25 mouse cellular contexts compared by ENCODE assay signal in genomic region chr6:138595991-138596698, GRCm38 (mm10). TPM values are rescaled to one million over a fixed set of nuclear protein-coding genes. Genes with fewer than 3 reads are reported as not detected.
DNase-seq lines count a peak whose midpoint lies in the region; ATAC-seq and TF ChIP-seq lines count a peak whose summit lies in the region.
"Had no signal": no experiment of that assay in that cellular context is flagged by ENCODE, and none has a peak within 500 bp of the region (broad histone marks: within the 10 kb centered on the region; RNA-seq: fewer than 3 reads in every experiment).

No protein-coding gene starts in this region.

- no peak overlapping the region for H3K9ac ChIP-seq in kidney, embryonic 15.5 days
- no peak overlapping the region for H3K9ac ChIP-seq in kidney, postnatal 0 days (ENCODE audit: low read depth, low read length)
- no peak overlapping the region for H3K9ac ChIP-seq in lung, embryonic 15.5 days
- H3K9ac ChIP-seq in midbrain, embryonic 13.5 days (replicated peaks): no peak overlapping the region
- H3K9ac ChIP-seq in midbrain, embryonic 15.5 days: no peak overlapping the region
- H3K9ac ChIP-seq: embryonic facial prominence, embryonic 13.5 days; embryonic facial prominence, embryonic 15.5 days; forebrain, embryonic 12.5 days had no signal

- no peak for TF ChIP-seq POLR2A in kidney, adult 2 months (IDR thresholded peaks at IDR 0.05; ENCODE audit: low read depth, low read length)
- TF ChIP-seq POLR2A in lung, adult 2 months (IDR thresholded peaks at IDR 0.05; ENCODE audit: borderline replicate concordance, extremely low read depth, low read depth, low read length): no peak

- DNase-seq in kidney, adult 2 months: no peak
- DNase-seq in kidney, postnatal 0 days (ENCODE audit: low spot score): peak; percentile 50
- DNase-seq in kidney, postnatal 36 days: no peak
- no peak for DNase-seq in lung, adult 2 months
- DNase-seq: adrenal gland, adult 2 months; adrenal gland, postnatal 10 days; adrenal gland, postnatal 25 days; cerebellum, adult 11 months; cerebellum, adult 18-20 months; cerebellum, adult 8-10 months; cerebellum, adult 9-11 months; cerebellum, postnatal 14 days; cerebellum, postnatal 36 days; embryo, embryonic 11 days had no signal

- H3K4me3 ChIP-seq in kidney, embryonic 15.5 days (replicated peaks): no peak overlapping the region
- H3K4me3 ChIP-seq in kidney, adult 2 months (ENCODE audit: insufficient read depth, low read depth, low read length): no peak overlapping the region
- no peak overlapping the region for H3K4me3 ChIP-seq in kidney, postnatal 0 days (replicated peaks; ENCODE audit: low read depth, low read length)
- H3K4me3 ChIP-seq in lung, embryonic 15.5 days: no peak overlapping the region
- no peak overlapping the region for H3K4me3 ChIP-seq in lung, adult 2 months (replicated peaks; ENCODE audit: extremely low read depth, low read depth, low read length)
- no peak overlapping the region for H3K4me3 ChIP-seq in midbrain, embryonic 13.5 days (replicated peaks)
- no peak overlapping the region for H3K4me3 ChIP-seq in midbrain, embryonic 15.5 days
- H3K4me3 ChIP-seq: embryonic facial prominence, embryonic 13.5 days; embryonic facial prominence, embryonic 15.5 days; erythroblast, embryonic 14.5 days; forebrain, embryonic 10.5 days; forebrain, embryonic 12.5 days had no signal

- H3K27ac ChIP-seq in kidney, embryonic 15.5 days: no peak overlapping the region
- no peak overlapping the region for H3K27ac ChIP-seq in kidney, adult 2 months (ENCODE audit: insufficient read depth, low read depth, low read length)
- H3K27ac ChIP-seq in kidney, postnatal 0 days: no peak overlapping the region
- no peak overlapping the region for H3K27ac ChIP-seq in lung, embryonic 15.5 days
- H3K27ac ChIP-seq in midbrain, embryonic 13.5 days: no peak overlapping the region
- no peak overlapping the region for H3K27ac ChIP-seq in midbrain, embryonic 15.5 days
- H3K27ac ChIP-seq: embryonic facial prominence, embryonic 13.5 days; embryonic facial prominence, embryonic 15.5 days; forebrain, embryonic 10.5 days; forebrain, embryonic 12.5 days had no signal

- WGBS in kidney, embryonic 15.5 days: 34% methylated on average over 10 of the region's 10 CpGs
- WGBS in kidney, adult 2 months: 24% methylated on average over 10 of the region's 10 CpGs
- 38% methylated on average over 10 of the region's 10 CpGs for WGBS in kidney, postnatal 0 days
- WGBS in lung, embryonic 15.5 days: 45% methylated on average over 10 of the region's 10 CpGs
- WGBS in lung, adult 2 months: 54% methylated on average over 10 of the region's 10 CpGs
- 76% methylated on average over 10 of the region's 10 CpGs for WGBS in midbrain, embryonic 13.5 days
- WGBS in midbrain, embryonic 15.5 days: 76% methylated on average over 10 of the region's 10 CpGs

- H3K36me3 ChIP-seq in kidney, embryonic 15.5 days: no peaks in the 10 kb centered on the region
- H3K36me3 ChIP-seq in kidney, adult 2 months (ENCODE audit: control insufficient read depth, insufficient read depth, low read length): no peaks in the 10 kb centered on the region
- no peaks in the 10 kb centered on the region for H3K36me3 ChIP-seq in kidney, postnatal 0 days (ENCODE audit: insufficient read depth, low read length)
- no peaks in the 10 kb centered on the region for H3K36me3 ChIP-seq in lung, embryonic 15.5 days
- H3K36me3 ChIP-seq in midbrain, embryonic 13.5 days: no peaks in the 10 kb centered on the region
- no peaks in the 10 kb centered on the region for H3K36me3 ChIP-seq in midbrain, embryonic 15.5 days (replicated peaks)
- H3K36me3 ChIP-seq: embryonic facial prominence, embryonic 13.5 days; embryonic facial prominence, embryonic 15.5 days; forebrain, embryonic 10.5 days; forebrain, embryonic 12.5 days had no signal

- H3K4me1 ChIP-seq in kidney, embryonic 15.5 days: 0 out of 2 replicates have a peak, but pooled peaks cover 2% of the 10 kb centered on the region
- no peaks in the 10 kb centered on the region for H3K4me1 ChIP-seq in kidney, adult 2 months (ENCODE audit: control insufficient read depth, insufficient read depth, low read length)
- no peaks in the 10 kb centered on the region for H3K4me1 ChIP-seq in kidney, postnatal 0 days (replicated peaks; ENCODE audit: insufficient read depth, low read length)
- H3K4me1 ChIP-seq in lung, embryonic 15.5 days: no peaks in the 10 kb centered on the region
- no peaks in the 10 kb centered on the region for H3K4me1 ChIP-seq in lung, adult 2 months (ENCODE audit: control insufficient read depth, insufficient read depth, low read length)
- H3K4me1 ChIP-seq in midbrain, embryonic 13.5 days (replicated peaks): peaks cover 4% of the 10 kb centered on the region
- no peaks in the 10 kb centered on the region for H3K4me1 ChIP-seq in midbrain, embryonic 15.5 days
- H3K4me1 ChIP-seq: embryonic facial prominence, embryonic 13.5 days; embryonic facial prominence, embryonic 15.5 days; forebrain, embryonic 10.5 days; forebrain, embryonic 12.5 days had no signal

- ATAC-seq in kidney, embryonic 15.5 days (replicated peaks; ENCODE audit: low FRiP score): peak; percentile 70; the same call in 1 of the 2 replicates
- no peak for ATAC-seq in kidney, postnatal 0 days (replicated peaks; ENCODE audit: low FRiP score, low read depth)
- ATAC-seq in lung, embryonic 15.5 days (ENCODE audit: borderline replicate concordance, extremely low read depth, low FRiP score, low TSS enrichment): peak; percentile 39; the same call in 1 of the 2 replicates
- ATAC-seq in midbrain, embryonic 13.5 days: peak; percentile 58; the same call in 1 of the 2 replicates
- ATAC-seq in midbrain, embryonic 15.5 days (replicated peaks): no peak
- ATAC-seq: forebrain, embryonic 14.5 days had no signal

- TF ChIP-seq CTCF in kidney, adult 2 months (conservative IDR thresholded peaks at IDR 0.05; ENCODE audit: insufficient read depth, insufficient read length, low read depth, low read length): no peak
- TF ChIP-seq CTCF in kidney, postnatal 0 days (IDR thresholded peaks at IDR 0.05; ENCODE audit: low read depth): no peak
- TF ChIP-seq CTCF in lung, adult 2 months (IDR thresholded peaks at IDR 0.05; ENCODE audit: insufficient read depth, low read length): no peak

- no peaks in the 10 kb centered on the region for H3K9me3 ChIP-seq in kidney, embryonic 15.5 days (replicated peaks)
- H3K9me3 ChIP-seq in kidney, postnatal 0 days (replicated peaks; ENCODE audit: low read length): no peaks in the 10 kb centered on the region
- no peaks in the 10 kb centered on the region for H3K9me3 ChIP-seq in lung, embryonic 15.5 days
- H3K9me3 ChIP-seq in midbrain, embryonic 13.5 days: no peaks in the 10 kb centered on the region
- no peaks in the 10 kb centered on the region for H3K9me3 ChIP-seq in midbrain, embryonic 15.5 days
- H3K9me3 ChIP-seq: embryonic facial prominence, embryonic 13.5 days; embryonic facial prominence, embryonic 15.5 days; forebrain, embryonic 10.5 days; forebrain, embryonic 12.5 days had no signal

- H3K4me2 ChIP-seq in kidney, embryonic 15.5 days: no peak overlapping the region
- H3K4me2 ChIP-seq in kidney, postnatal 0 days (ENCODE audit: low read length): no peak overlapping the region
- no peak overlapping the region for H3K4me2 ChIP-seq in lung, embryonic 15.5 days
- no peak overlapping the region for H3K4me2 ChIP-seq in midbrain, embryonic 13.5 days (replicated peaks)
- H3K4me2 ChIP-seq in midbrain, embryonic 15.5 days: no peak overlapping the region
- H3K4me2 ChIP-seq: embryonic facial prominence, embryonic 13.5 days; embryonic facial prominence, embryonic 15.5 days; forebrain, embryonic 12.5 days had no signal

- no peaks in the 10 kb centered on the region for H3K27me3 ChIP-seq in kidney, embryonic 15.5 days
- no peaks in the 10 kb centered on the region for H3K27me3 ChIP-seq in kidney, adult 2 months (replicated peaks; ENCODE audit: control insufficient read depth, insufficient read depth, low read length)
- no peaks in the 10 kb centered on the region for H3K27me3 ChIP-seq in kidney, postnatal 0 days (ENCODE audit: insufficient read depth, low read length)
- H3K27me3 ChIP-seq in lung, embryonic 15.5 days: no peaks in the 10 kb centered on the region
- H3K27me3 ChIP-seq in midbrain, embryonic 13.5 days: no peaks in the 10 kb centered on the region
- H3K27me3 ChIP-seq in midbrain, embryonic 15.5 days (replicated peaks): no peaks in the 10 kb centered on the region
- H3K27me3 ChIP-seq: embryonic facial prominence, embryonic 13.5 days; embryonic facial prominence, embryonic 15.5 days had no signal

RNA-seq across cellular contexts. Expression of gene Lmo3, which starts 14.4 kb away (rescaled TPM):
- 0.78 and 0.80 TPM in 2 replicates for polyA plus RNA-seq in kidney, embryonic 15.5 days (2015; fragmentation: Nextera tagmentation; extraction: Ambion mirVana)
- polyA plus RNA-seq in kidney, adult 2 months (2012; rRNA removed): 0.07 TPM in 1 of 2 replicates, not detected in the other
- 0.32 and 0.93 TPM in 2 replicates for polyA plus RNA-seq in kidney, postnatal 0 days (2015; fragmentation: Nextera tagmentation; extraction: Ambion mirVana)
- polyA plus RNA-seq in lung, embryonic 15.5 days (2015; fragmentation: Nextera tagmentation; extraction: Ambion mirVana): 2.0 and 2.5 TPM in 2 replicates
- polyA plus RNA-seq in lung, adult 2 months (2012; rRNA removed): 0.31 TPM in 1 of 2 replicates, not detected in the other
- 135 and 142 TPM in 2 replicates for polyA plus RNA-seq in midbrain, embryonic 13.5 days (2015; fragmentation: Nextera tagmentation; extraction: Ambion mirVana)
- polyA plus RNA-seq in midbrain, embryonic 15.5 days (2015; fragmentation: Nextera tagmentation; extraction: Ambion mirVana): 167 and 188 TPM in 2 replicates
- polyA plus RNA-seq: C2C12; erythroblast, embryonic 14.5 days had no signal

Comparison
In these comparisons a context has a peak if more than half of its experiments do, and no peak if none do; other contexts are left out.
1. ATAC-seq: peak in kidney, embryonic 15.5 days (single experiment), lung, embryonic 15.5 days (single experiment) and midbrain, embryonic 13.5 days (single experiment); none in kidney, postnatal 0 days (single experiment) and midbrain, embryonic 15.5 days (single experiment).
2. RNA of gene Lmo3, which starts 14.4 kb away (polyA plus RNA-seq): 167 to 188 TPM in midbrain, embryonic 15.5 days and 135 to 142 TPM in midbrain, embryonic 13.5 days; 2.0 to 2.5 TPM in lung, embryonic 15.5 days, 0.32 to 0.93 TPM in kidney, postnatal 0 days, 0.78 to 0.80 TPM in kidney, embryonic 15.5 days, 0.31 TPM in lung, adult 2 months and 0.07 TPM in kidney, adult 2 months; every median in the first group is over 10 times any median in the second.